Mouse (Mus musculus): ENCODE results near the gene Slc8a2.

Gene Slc8a2

DNA sequence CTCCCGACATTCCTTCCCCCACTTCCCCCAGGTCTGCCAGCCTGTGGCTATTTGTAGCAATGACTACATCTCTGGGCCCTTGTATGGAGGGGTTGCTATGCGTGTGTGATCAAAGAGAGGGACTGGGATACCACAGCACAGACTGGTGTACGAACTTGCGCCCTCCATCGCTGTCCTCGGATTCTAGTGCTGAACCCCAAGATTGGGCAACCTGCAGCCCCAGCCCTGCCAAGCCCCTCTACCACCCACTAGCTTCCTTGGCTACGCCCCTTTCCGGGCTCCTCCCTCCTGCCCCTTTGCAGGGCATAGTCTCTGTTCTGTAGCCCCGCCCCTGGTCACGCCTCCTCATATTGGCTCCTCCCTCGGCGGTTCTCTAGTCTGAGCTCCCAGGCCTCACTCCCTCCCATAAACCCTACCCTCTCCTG, at the start of gene Slc8a2:
TSS of gene Slc8a2 (plus strand) at position 406 of the 425 bp plus-strand sequence.
- no peak for DNase-seq (ENCODE audit: low read depth in 1 of 2, low spot score in 2 of 2)

DNA sequence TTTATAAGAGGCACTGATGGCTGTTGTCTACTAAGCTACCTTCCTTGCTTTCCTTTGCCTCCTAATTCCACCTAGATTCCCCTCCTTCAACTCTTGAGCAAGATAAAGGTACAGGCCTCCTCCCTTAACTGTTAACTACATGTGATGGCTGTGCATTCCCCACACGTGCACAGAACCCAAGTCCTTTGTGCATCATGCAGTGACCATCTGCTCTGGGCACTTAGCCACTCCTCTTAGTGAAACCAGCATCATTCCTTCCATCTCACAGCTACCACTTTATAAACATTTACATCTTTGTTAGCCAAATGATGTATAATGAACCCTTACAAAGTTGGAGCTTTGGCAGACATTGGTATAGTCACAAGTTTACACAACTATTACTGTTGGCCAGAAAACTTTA, 49.7 kb upstream of the Slc8a2 start:
- DNase-seq (ENCODE audit: low read depth in 1 of 2, low spot score in 2 of 2): no peak

DNA sequence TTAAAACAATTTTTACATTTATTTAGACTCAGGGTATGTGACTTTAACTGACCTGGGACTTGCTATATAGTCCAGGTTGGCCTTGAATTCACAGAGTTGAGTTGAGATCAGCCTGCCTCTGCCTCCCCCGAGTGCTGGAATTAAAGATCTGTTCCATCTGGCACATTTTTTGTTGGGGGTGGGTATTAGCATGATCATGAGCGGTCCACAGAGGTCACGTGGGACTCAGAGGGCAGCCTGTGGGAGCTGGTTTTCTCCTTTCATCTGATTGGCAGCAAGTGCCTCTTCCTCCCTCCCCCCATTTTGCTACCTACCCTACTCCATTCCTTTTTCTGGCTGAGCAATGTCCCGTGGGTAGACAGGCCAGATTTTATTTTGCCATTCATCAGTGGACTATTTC, 49.0 kb upstream of the Slc8a2 start:
- no peak for DNase-seq (ENCODE audit: low read depth in 1 of 2, low spot score in 2 of 2)

DNA sequence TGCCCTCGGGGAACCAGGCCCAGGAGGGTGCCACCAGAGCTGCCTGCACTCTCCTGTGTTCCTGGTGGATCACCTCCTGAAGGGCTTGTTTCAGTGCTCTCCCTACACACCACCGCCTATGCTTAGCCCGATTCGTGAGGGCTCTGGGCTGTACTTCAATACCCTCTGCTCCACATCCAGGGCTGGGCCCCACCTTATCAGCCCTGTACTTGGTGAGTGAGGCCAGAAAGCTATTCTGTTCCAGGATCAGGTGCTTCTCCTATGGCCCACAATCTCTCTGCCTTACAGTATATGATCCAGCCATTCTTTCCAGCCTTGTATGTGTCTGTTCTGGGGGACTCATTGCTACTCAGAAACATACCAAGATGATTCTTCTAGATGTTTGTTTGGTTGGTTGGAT, 46.3 kb upstream of the Slc8a2 start:
- no peak for DNase-seq (ENCODE audit: low read depth in 1 of 2, low spot score in 2 of 2)

DNA sequence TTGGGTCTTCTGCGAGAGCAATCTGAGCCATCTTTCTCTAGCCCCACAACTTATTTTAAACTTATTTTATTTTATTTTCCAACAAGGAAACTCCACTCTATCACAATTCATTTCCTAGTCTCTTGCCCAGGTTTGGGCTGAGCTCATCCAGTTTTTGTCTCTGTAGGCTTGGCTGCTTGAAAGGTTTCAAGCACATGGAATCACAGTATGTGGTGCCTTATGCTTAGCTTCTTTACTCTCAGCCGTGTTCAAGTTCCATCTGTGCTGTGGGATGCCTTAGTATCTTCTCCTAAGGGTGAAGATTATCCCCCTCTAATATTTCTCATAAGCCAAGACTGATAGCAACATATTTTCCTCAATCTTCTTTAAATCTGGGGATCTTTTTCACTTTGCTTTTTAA, 42.0 kb upstream of the Slc8a2 start:
- no peak for DNase-seq (ENCODE audit: low read depth in 1 of 2, low spot score in 2 of 2)

DNA sequence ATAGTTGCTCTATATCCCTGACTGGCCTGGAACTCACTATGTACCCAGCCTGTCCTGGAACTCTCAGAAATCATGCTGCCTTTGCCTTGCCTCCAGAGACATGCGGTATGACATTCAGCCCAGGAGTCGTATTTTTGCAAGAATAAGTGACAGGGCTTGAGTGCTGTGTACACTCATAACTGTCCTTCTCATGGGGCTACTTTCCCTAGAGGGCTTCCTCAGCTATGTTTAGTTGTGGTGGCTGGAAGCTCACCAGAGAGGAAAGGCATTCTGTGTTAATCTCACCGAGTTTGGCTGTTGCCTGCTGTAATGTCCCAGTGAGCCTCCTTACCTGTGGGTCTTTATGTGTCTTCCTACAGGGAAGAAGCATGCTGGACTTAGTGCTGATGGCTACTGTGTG, 35.0 kb upstream of the Slc8a2 start:
- DNase-seq (ENCODE audit: low read depth in 1 of 2, low spot score in 2 of 2): no peak

DNA sequence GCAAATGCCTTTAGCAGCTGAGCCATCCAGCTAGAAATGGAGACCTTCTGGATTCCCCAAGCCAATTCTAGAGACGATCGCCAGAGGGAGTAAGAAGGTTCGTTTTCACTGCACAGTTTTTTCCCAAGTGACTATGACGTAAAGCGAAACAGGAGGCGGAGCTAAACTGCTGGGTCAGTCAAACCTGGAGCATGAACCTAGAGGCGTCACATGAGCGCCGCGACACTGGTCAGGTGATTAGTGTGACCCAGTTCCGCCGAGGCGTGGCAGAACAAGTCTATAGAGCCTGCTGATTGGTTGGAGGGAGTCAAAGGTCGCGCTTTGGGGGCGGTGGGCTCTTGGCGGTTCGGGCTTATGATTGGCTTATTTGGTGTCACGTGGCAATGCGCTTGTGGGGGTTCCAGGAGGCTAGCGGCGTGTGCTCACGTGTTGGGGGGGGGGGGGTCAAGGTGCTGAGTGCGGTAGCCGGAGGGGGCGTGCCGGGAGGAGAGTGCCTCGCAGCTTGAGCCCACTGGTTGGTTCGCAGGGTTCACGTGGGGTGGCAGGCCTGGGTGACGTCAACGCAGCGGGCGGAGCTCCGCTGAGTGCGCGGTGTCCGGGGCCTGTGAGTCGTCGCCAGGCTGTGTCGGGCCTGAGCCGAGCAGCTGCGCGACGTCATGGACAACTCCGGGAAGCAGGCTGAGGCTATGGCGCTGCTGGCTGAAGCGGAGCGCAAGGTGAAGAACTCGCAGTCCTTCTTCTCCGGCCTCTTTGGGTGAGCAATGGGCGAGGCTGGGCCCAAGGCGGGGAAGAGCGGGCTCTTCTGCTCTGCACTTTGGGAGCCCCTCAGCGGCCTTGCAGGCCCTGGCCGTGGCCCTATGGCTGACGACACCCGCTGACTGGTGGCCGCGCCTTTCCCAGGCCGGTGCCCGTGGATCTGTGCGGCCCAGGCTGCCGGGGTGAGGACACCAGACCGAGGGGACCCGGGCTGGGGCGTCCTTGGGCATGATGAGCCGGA, 31.3 kb upstream of the Slc8a2 start, which contains the start of gene Napa:
TSS of gene Napa (plus strand) at position 438 of the 997 bp plus-strand sequence.
- peak; percentile 97 to 98 for DNase-seq (ENCODE audit: low read depth in 1 of 2, low spot score in 2 of 2)

DNA sequence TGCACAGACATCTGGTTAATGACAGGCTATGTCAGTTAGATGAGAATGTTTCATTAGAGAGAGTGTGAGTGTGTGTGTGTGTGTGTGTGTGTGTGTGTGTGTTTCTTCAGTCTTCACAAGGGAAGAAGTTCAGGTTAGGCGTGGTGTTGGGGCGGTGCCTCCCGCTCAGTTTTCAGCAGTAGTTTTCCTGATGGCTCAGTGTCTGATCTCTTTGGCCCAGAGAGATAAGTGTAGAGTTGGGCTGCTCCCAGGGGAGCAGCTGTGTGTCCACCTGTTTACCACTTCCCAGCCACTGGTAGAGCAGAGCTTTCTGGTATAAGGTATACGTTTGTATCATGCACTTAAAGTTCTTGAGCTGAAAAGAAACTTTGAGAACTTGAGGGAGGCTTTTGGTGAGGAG, 29.7 kb upstream of the Slc8a2 start:
- no peak for DNase-seq (ENCODE audit: low read depth in 1 of 2, low spot score in 2 of 2)

DNA sequence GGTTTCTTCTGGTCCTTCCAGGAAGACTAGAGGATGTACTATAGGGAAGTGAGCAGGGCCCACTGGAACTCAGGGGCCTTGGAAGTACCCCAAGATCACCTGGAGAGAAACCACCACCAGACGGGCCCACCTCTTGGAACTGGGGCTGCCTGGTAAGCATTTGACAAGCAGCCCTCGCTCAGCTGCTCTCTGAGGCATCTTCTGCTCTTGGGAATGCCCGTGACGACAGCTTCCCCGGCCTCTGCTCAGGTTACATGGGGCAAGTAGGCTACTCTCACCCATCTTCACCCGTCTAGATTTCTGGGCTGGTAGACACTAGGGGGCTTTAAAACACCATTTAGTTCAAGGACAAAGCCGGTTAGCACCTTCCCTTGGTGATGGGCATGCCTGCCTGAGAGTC, 28.5 kb upstream of the Slc8a2 start:
- no peak for DNase-seq (ENCODE audit: low read depth in 1 of 2, low spot score in 2 of 2)

DNA sequence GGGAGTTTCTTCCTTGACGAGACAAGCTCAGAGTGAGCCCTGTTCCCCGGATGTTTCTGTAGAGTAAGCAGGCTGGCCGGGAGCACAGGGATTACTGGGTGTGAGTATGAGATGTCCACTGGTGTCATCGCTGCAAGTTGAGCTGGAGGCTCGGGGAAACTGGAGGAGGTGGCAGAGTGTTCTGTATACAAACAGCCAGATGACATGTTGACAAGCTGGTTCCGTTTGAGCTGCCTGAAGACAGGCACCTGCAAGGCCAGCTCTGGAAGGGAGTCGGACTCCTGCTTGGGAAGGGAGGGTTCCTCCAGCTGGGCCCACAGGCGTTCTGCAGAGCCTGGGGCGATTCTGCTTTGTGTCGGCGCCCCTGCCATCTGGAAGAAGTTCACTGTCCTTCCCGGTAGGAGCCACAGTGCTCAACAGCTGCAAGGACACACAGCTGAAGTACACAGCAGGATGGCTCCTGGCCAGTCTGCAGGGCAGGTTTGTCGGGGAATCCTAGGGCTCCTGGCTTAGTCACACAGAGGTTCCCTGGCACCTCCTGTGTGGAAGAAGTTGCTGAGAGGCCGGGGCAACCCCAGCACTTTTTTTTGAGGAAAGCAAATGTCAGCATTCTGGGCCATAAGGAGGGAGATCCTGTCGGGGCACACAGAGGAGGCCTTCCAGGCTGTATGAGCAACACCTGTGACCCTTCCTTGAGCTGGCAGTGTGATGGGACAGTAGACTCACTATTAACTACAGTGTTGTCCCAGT, 27.7 kb upstream of the Slc8a2 start:
- no peak for DNase-seq (ENCODE audit: low read depth in 1 of 2, low spot score in 2 of 2)

DNA sequence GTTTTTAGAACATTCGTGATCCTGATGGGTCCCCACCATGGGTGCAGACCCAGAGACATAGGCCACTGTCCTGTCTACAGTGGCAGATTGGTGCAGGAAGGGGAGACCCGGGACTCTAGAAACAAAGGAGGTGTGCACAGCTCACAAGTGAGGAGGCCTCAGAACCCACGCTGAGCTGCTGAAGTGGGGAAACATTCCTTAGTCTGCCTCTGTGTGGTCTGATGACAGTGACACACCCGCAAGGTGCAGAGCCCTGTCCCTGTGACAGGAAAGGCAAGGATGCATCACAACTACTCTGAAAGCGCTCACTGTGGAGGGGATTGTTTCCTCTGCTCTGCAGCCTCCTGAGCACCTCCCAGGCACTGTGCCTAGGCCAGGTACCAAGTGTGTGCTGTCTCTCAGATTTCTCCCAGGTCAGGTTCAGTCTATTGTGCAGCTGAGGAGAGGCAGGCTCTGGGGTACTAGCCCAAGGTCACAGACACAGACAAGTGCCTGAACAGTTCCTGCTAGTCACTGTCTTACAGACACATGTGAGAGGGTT, 26.9 kb upstream of the Slc8a2 start:
- DNase-seq (ENCODE audit: low read depth in 1 of 2, low spot score in 2 of 2): no peak

DNA sequence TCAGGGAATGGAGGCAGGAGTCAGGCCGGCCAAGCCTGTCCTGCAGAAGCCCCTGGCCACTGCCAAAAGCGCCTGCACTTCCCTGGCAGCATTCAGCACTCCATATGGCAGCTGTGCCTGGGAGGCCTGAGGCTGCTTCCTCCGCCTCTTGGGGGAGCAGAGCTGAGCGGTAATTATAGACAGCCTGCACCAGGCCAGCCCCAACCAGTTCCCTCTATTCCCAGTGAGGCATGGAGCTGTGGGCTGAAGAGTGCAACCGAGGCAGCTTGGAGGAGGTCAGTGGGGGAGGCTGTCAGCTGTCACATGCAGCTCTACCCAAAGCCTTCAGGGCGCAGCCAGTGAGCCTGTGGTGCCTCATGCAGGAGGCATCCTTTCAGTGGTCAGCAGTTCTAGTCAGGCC, 25.9 kb upstream of the Slc8a2 start:
- no peak for DNase-seq (ENCODE audit: low read depth in 1 of 2, low spot score in 2 of 2)

DNA sequence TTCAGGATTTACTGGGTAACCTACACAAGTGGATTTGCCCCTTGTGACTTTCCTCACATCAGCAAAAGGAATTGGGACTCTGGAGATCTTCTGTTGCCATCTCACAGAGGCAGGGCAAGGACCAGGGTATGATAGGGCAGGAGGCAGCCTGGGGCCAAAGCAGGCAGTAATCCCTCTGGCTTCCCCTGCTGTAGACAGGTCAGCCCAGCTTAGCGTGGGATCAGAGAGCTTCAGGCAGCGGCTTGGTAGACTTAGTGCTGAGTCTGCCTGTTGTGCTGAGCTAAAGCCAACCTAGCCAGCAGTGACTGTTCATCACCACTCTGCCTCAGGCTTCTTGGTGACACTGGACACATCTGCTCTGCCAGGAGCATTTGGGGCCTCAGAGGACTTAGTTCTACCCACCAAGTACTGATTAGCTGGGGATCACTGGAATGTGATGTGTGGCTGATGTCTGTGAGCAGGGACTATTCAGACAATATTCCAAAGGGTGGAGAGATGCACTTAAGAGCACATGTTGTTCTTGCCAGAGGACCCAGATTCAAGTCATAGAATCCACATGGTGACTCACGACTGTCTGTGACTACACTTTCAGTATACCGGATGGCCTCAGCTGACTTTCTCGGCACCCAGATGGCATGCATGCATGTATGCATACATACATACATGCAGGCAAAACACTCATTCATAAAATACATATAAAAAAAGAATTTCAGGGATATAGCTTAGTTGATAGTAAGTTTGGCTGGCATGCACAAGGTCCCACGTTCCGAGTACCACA, 24.8 kb upstream of the Slc8a2 start:
- no peak for DNase-seq (ENCODE audit: low read depth in 1 of 2, low spot score in 2 of 2)

DNA sequence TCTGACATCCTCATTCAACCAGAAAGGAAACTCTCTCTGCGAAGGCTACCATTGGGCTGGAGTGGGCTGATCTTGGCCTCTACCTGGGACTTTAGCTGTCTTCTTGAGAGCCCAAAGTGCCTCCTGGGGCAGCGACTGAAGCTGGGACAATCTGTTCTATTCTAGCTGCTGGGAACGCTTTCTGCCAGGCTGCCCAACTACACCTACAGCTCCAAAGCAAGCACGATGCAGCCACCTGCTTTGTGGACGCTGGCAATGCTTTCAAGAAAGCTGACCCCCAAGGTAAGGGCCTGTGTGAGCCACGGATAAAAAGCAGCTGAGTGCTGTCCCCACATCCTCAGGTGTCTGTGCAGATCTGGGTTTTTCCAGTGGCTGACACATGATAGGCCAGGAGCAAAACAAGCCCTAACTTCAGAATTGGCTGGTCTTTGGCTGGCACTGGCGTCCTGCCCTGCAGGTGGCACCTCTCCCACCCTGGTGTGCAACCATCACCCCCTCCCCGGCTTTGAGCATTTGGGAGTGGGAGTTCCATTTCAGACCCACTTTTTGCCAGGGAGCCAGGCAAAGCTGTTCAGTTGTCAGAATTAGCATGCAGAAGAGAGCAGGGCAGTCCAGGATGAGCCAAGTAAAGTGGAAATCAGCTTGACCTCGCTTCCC, 20.6 kb upstream of the Slc8a2 start:
- no peak for DNase-seq (ENCODE audit: low read depth in 1 of 2, low spot score in 2 of 2)

DNA sequence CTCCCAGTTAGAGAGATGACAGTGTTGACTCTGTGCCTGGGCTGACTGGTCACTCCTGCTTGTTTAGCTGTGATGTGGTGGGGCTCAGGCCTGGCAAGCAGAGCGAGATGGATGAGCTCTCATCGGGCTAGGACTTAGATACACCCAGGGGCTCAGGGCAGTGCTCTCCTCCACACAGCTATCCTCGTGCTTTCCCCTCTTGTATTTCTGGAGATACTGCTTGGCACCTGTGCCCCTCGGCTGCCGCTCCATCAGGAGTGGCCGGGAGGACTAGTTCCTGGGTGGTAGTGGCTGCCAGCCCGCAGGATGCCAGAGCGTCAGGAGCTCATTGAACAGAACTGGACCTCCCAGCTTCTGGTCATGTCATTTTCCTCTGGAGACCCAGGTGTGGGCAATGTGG, 19.5 kb upstream of the Slc8a2 start:
- no peak for DNase-seq (ENCODE audit: low read depth in 1 of 2, low spot score in 2 of 2)

DNA sequence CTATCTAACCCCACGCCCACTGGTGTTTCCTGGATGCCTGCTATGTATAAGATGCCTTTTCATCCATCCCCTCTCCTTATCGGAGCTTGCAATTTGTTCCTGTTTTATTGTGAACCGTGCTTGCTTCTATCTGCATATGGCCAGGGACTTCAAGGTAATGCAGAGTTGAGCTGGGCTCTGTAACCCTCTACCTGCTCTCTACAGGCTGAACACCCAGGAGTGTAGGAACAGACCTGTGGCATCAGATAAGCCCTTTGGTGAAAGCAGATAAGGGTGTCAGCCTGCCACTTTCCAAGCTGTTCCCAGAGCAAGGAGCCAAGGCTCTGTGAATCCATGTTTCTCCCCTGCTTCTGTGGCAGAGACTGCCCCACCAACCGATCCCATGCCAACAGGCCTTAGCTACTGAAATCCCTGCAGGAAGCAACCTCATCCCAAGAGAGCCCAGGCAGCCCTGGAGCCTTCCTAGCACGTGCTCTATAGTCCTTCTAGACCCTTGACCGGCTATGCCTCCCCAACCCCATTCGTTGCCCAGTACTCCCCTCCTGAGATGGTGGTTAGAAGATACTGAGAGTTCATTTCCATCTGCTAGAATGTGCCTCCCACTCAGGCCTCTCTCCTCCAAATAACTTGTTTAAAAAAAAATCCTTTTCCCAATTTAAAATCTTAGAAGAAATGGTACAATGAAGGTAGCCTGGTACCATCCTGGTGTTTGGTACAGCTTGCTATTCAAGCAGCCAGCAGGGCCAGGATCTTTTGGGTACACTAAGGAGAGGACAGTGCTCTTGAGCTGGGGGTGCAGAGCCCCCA, 18.1 kb upstream of the Slc8a2 start:
- no peak for DNase-seq (ENCODE audit: low read depth in 1 of 2, low spot score in 2 of 2)

DNA sequence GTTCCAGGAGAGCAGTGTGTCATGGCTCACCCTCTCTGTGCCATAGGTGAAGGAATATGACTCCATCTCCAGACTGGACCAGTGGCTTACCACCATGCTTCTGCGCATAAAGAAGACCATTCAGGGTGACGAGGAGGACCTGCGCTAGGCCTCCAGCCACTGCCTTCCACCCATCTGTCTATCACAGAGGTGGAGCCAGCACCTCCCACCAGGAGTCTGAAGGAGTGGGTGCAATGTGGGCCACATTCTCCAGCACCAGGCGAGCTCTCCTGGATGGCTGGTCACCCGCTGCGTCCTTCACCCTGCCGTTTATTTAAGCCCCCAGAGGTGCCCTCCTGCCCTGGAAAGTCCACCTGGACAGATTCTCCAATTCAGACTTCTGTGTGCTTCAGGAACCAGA, 13.2 kb upstream of the Slc8a2 start:
- DNase-seq (ENCODE audit: low read depth in 1 of 2, low spot score in 2 of 2): no peak

DNA sequence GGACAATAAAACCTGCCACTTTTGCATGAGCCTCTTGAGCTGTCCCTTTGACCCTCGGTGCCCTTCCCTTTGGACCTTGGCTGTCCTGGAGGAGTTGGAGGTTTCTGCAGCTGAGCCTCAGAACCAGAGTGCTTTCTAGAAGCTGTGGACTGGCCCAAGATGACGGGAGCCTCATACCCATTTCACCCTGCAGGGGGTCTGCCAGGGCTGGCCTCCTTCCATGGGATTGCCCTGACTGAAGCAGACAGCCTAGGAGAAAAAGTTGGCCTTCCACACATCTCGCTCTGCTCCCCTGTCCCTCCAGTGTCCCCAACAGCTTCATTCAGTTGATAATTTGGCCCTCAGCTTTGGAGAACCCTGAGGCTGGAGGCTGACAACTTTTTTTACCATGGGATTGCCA, 12.5 kb upstream of the Slc8a2 start:
- DNase-seq (ENCODE audit: low read depth in 1 of 2, low spot score in 2 of 2): no peak

DNA sequence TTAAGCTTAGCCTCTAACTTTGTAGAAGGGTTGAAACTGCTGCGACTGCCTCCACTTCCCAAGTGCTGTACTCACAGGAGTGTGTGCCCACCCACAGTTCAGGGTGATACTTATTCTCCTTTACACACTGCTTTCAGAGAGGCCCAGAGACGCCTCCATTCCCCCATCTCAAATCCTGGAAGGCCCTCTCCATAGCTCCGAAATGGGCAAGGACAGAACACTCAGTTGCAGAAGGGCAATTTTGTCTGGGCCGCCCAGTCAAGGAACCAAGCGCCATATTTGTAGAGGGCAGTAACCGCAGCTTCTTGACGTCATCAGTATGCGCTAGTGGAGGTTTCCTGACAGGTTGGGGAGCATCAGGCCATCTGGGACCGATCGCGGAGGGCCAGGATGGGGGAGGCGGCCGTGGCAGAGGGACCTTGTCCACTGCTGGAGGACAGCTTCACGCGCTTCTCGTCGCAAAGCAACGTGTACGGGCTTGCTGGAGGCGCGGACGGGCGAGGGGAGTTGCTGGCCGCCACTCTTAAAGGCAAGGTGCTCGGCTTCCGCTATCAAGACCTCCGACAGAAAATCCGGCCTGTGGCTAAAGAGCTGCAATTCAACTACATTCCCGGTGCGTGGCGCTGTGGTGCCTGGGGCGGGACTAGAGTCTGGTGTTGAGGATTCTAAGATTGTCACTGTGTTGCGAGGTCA, 9.9 kb upstream of the Slc8a2 start, which contains the start of gene Kptn:
TSS of gene Kptn (plus strand) at position 327 of the 693 bp plus-strand sequence.
- DNase-seq (ENCODE audit: low read depth in 1 of 2, low spot score in 2 of 2): peak; percentile 79 to 92
